In the genomic region with DNA sequence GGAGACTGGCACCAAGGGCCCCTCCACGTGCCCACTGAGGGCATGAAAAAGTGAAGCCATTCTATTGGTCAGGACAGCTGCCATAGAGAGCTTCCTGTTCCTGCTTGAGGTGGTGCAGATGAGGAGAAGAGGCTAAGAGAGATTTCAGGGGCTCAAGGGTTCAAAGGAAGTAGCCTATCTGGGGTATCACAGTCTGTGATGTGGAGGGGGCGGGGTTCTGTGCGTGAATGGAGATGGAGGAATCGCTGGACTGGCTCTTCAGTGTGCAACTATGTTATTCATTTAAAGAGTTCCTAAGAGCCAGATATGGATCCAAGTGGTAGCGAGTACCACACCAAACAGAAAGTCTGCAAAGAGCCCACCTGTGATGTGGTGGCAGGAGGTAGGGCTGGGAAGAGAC, we compare ENCODE assay signal across 10 mouse cellular contexts. TPM values are rescaled to one million over a fixed set of nuclear protein-coding genes. Genes with fewer than 3 reads are reported as not detected.
DNase-seq lines count a peak whose midpoint lies in the region; ATAC-seq and TF ChIP-seq lines count a peak whose summit lies in the region.
"Had no signal": no experiment of that assay in that cellular context is flagged by ENCODE, and none has a peak within 500 bp of the region (broad histone marks: within the 10 kb centered on the region; RNA-seq: fewer than 3 reads in every experiment).

No protein-coding gene starts in this region.

- no peak for TF ChIP-seq POLR2A in cortical plate, adult 2 months (IDR thresholded peaks at IDR 0.05; ENCODE audit: extremely low read depth, insufficient read depth, low read length)

- H3K4me1 ChIP-seq in heart, embryonic 11.5 days (ENCODE audit: control insufficient read depth, insufficient read depth, low read length): peaks cover 19% of the 10 kb centered on the region
- H3K4me1 ChIP-seq in cortical plate, adult 2 months (ENCODE audit: control insufficient read depth, insufficient read depth, low read length): no peaks in the 10 kb centered on the region
- H3K4me1 ChIP-seq in hindbrain, embryonic 14.5 days (replicated peaks; ENCODE audit: control insufficient read depth, insufficient read depth, low read length): peaks cover 9% of the 10 kb centered on the region; the same call in 1 of the 2 replicates
- H3K4me1 ChIP-seq in liver, postnatal 0 days (ENCODE audit: insufficient read depth): peaks cover 25% of the 10 kb centered on the region

- H3K36me3 ChIP-seq in heart, embryonic 11.5 days (ENCODE audit: control insufficient read depth, insufficient read depth, low read length): no peaks in the 10 kb centered on the region
- no peaks in the 10 kb centered on the region for H3K36me3 ChIP-seq in hindbrain, embryonic 14.5 days (replicated peaks; ENCODE audit: control insufficient read depth, insufficient read depth)
- H3K36me3 ChIP-seq in liver, postnatal 0 days (replicated peaks; ENCODE audit: insufficient read depth, low read length): no peaks in the 10 kb centered on the region

- intact Hi-C loops in left cerebral cortex, postnatal 36 days (cut with DNase I): no loop called here

- H3K27me3 ChIP-seq in heart, embryonic 11.5 days (ENCODE audit: control insufficient read depth, insufficient read depth, low read length): peaks cover 4% of the 10 kb centered on the region; the same call in 1 of the 2 replicates
- H3K27me3 ChIP-seq in hindbrain, embryonic 14.5 days (ENCODE audit: control insufficient read depth, insufficient read depth, low read length): no peaks in the 10 kb centered on the region
- H3K27me3 ChIP-seq in liver, postnatal 0 days (ENCODE audit: insufficient read depth, low read length): 0 out of 2 replicates have a peak, but pooled peaks cover 4% of the 10 kb centered on the region

- H3K4me3 ChIP-seq in heart, embryonic 11.5 days (ENCODE audit: low read depth, low read length): peak overlapping the region; percentile 25; the same call in 1 of the 2 replicates
- H3K4me3 ChIP-seq in cortical plate, adult 2 months (ENCODE audit: insufficient read depth, low read length): peak overlapping the region; percentile 55; the same call in 1 of the 2 replicates
- H3K4me3 ChIP-seq in hindbrain, embryonic 14.5 days (replicated peaks; ENCODE audit: low read length): peak overlapping the region; percentile 12; the same call in 1 of the 2 replicates
- H3K4me3 ChIP-seq in liver, postnatal 0 days (ENCODE audit: low read depth, low read length): no peak overlapping the region

- 0 out of 2 replicates have a peak, but pooled peaks have one; percentile 16 for ATAC-seq in heart, embryonic 11.5 days (replicated peaks; ENCODE audit: insufficient number of reproducible peaks, low FRiP score, low TSS enrichment)
- ATAC-seq in hindbrain, embryonic 14.5 days (ENCODE audit: low FRiP score): no peak
- ATAC-seq in liver, postnatal 0 days: no peak

- WGBS in heart, embryonic 11.5 days (ENCODE audit: insufficient replicate concordance): 73% methylated on average over 5 of the region's 5 CpGs
- 78% methylated on average over 5 of the region's 5 CpGs for WGBS in hindbrain, embryonic 14.5 days
- WGBS in liver, postnatal 0 days (ENCODE audit: insufficient replicate concordance): 63% methylated on average over 5 of the region's 5 CpGs

- H3K4me2 ChIP-seq in heart, embryonic 11.5 days: peak overlapping the region; percentile 61
- peak overlapping the region; percentile 44 for H3K4me2 ChIP-seq in hindbrain, embryonic 14.5 days (replicated peaks)
- H3K4me2 ChIP-seq in liver, postnatal 0 days (ENCODE audit: low read depth, low read length): peak overlapping the region; percentile 61

- H3K27ac ChIP-seq in heart, embryonic 11.5 days (ENCODE audit: low read depth, low read length): no peak overlapping the region
- H3K27ac ChIP-seq in cortical plate, adult 2 months (ENCODE audit: insufficient read depth, low read length): no peak overlapping the region
- no peak overlapping the region for H3K27ac ChIP-seq in hindbrain, embryonic 14.5 days
- 0 out of 2 replicates have a peak overlapping the region, but pooled peaks have one; percentile 8 for H3K27ac ChIP-seq in liver, postnatal 0 days (ENCODE audit: low read depth)

- H3K9ac ChIP-seq in heart, embryonic 11.5 days (ENCODE audit: low read depth, low read length): peak overlapping the region; percentile 43; the same call in 1 of the 2 replicates
- H3K9ac ChIP-seq in hindbrain, embryonic 14.5 days: no peak overlapping the region
- no peak overlapping the region for H3K9ac ChIP-seq in liver, postnatal 0 days (replicated peaks)

- TF ChIP-seq CTCF in cortical plate, adult 2 months (IDR thresholded peaks at IDR 0.05; ENCODE audit: extremely low read depth, insufficient read depth, low read length): no peak
- TF ChIP-seq CTCF in liver, postnatal 0 days (IDR thresholded peaks at IDR 0.05; ENCODE audit: low read depth): no peak

- no peak for DNase-seq in heart, postnatal 4 days
- DNase-seq in hindbrain, embryonic 14.5 days (ENCODE audit: low spot score): no peak
- no peak for DNase-seq in liver, postnatal 0 days
- DNase-seq in frontal cortex, adult 2 months (ENCODE audit: extremely low spot score in 1 of 2, low spot score in 1 of 2): no peak
- DNase-seq in left cerebral cortex, postnatal 36 days (ENCODE audit: low spot score in 2 of 2): no peak
- DNase-seq in adrenal gland, adult 8-10 months: no peak

- H3K9me3 ChIP-seq in heart, embryonic 11.5 days (replicated peaks; ENCODE audit: control insufficient read depth, low read length): no peaks in the 10 kb centered on the region
- H3K9me3 ChIP-seq in hindbrain, embryonic 14.5 days (ENCODE audit: control insufficient read depth, low read length): no peaks in the 10 kb centered on the region
- H3K9me3 ChIP-seq in liver, postnatal 0 days (ENCODE audit: low read length): no peaks in the 10 kb centered on the region

- no peak for TF ChIP-seq EP300 in liver, postnatal 0 days (IDR thresholded peaks at IDR 0.05; ENCODE audit: low read depth)

RNA-seq across cellular contexts. Expression of a gene that starts 4.7 kb away (rescaled TPM):
- polyA plus RNA-seq in heart, embryonic 11.5 days (2014; fragmentation: Nextera tagmentation; extraction: Ambion mirVana): not detected in 2 replicates
- not detected for total RNA-seq in heart, postnatal 4 days (2021)
- polyA plus RNA-seq in cortical plate, adult 2 months (2012; rRNA removed): not detected in 2 replicates
- not detected in 2 replicates for polyA plus RNA-seq in hindbrain, embryonic 14.5 days (2014; fragmentation: Nextera tagmentation; extraction: Ambion mirVana)
- 0.72 TPM in 1 of 2 replicates, not detected in the other for polyA plus RNA-seq in liver, postnatal 0 days (2015; fragmentation: Nextera tagmentation; extraction: Ambion mirVana)
- not detected in 2 replicates for polyA plus RNA-seq in frontal cortex, adult 2 months (2012; rRNA removed)
- total RNA-seq in left cerebral cortex, postnatal 36 days (2021): not detected
- not detected for total RNA-seq in adrenal gland, adult 8-10 months (2022)
- total RNA-seq: adrenal gland, adult 18-20 months; left cerebral cortex, postnatal 10 days had no signal

RNA-seq across cellular contexts. Expression of a gene that starts 8.1 kb away (rescaled TPM):
- 9.7 and 11.4 TPM in 2 replicates for polyA plus RNA-seq in heart, embryonic 11.5 days (2014; fragmentation: Nextera tagmentation; extraction: Ambion mirVana)
- 1 to 10 TPM; 6.1 to 7.3 TPM for total RNA-seq in heart, postnatal 4 days (2021)
- 128 and 133 TPM in 2 replicates for polyA plus RNA-seq in cortical plate, adult 2 months (2012; rRNA removed)
- polyA plus RNA-seq in hindbrain, embryonic 14.5 days (2014; fragmentation: Nextera tagmentation; extraction: Ambion mirVana): 24.3 and 24.6 TPM in 2 replicates
- polyA plus RNA-seq in liver, postnatal 0 days (2015; fragmentation: Nextera tagmentation; extraction: Ambion mirVana): 3.9 and 4.4 TPM in 2 replicates
- 147 and 153 TPM in 2 replicates for polyA plus RNA-seq in frontal cortex, adult 2 months (2012; rRNA removed)
- 100 to 1,000 TPM; 148 to 157 TPM for total RNA-seq in left cerebral cortex, postnatal 36 days (2021)
- total RNA-seq in adrenal gland, adult 8-10 months (2022): 10 to 100 TPM; 12.6 to 29.0 (median 15.2) TPM

RNA-seq across cellular contexts. Expression of a gene that starts 11.2 kb away (rescaled TPM):
- polyA plus RNA-seq in heart, embryonic 11.5 days (2014; fragmentation: Nextera tagmentation; extraction: Ambion mirVana): 0.69 TPM in 1 of 2 replicates, not detected in the other
- total RNA-seq in heart, postnatal 4 days (2021): not detected
- polyA plus RNA-seq in cortical plate, adult 2 months (2012; rRNA removed): not detected in 2 replicates
- 4.3 and 4.4 TPM in 2 replicates for polyA plus RNA-seq in hindbrain, embryonic 14.5 days (2014; fragmentation: Nextera tagmentation; extraction: Ambion mirVana)
- 1.8 TPM in 1 of 2 replicates, not detected in the other for polyA plus RNA-seq in liver, postnatal 0 days (2015; fragmentation: Nextera tagmentation; extraction: Ambion mirVana)
- polyA plus RNA-seq in frontal cortex, adult 2 months (2012; rRNA removed): not detected in 2 replicates
- not detected for total RNA-seq in left cerebral cortex, postnatal 36 days (2021)
- not detected for total RNA-seq in adrenal gland, adult 8-10 months (2022)
- total RNA-seq: adrenal gland, adult 18-20 months; left cerebral cortex, postnatal 10 days had no signal

RNA-seq across cellular contexts. Expression of a gene that starts 48.9 kb away (rescaled TPM):
- polyA plus RNA-seq in heart, embryonic 11.5 days (2014; fragmentation: Nextera tagmentation; extraction: Ambion mirVana): 0.33 TPM in 1 of 2 replicates, not detected in the other
- not detected for total RNA-seq in heart, postnatal 4 days (2021)
- polyA plus RNA-seq in cortical plate, adult 2 months (2012; rRNA removed): 0.04 and 0.08 TPM in 2 replicates
- 0.09 TPM in 1 of 2 replicates, not detected in the other for polyA plus RNA-seq in hindbrain, embryonic 14.5 days (2014; fragmentation: Nextera tagmentation; extraction: Ambion mirVana)
- 18.5 and 25.1 TPM in 2 replicates for polyA plus RNA-seq in liver, postnatal 0 days (2015; fragmentation: Nextera tagmentation; extraction: Ambion mirVana)
- 0.04 and 0.06 TPM in 2 replicates for polyA plus RNA-seq in frontal cortex, adult 2 months (2012; rRNA removed)
- total RNA-seq in left cerebral cortex, postnatal 36 days (2021): not detected
- 1 to 10 TPM in 2 of 4 experiments, under 1 TPM in 2; 0.20 to 3.0 (median 1.6) TPM for total RNA-seq in adrenal gland, adult 8-10 months (2022)

RNA-seq across cellular contexts. Expression of a gene that starts 55.1 kb away (rescaled TPM):
- polyA plus RNA-seq in heart, embryonic 11.5 days (2014; fragmentation: Nextera tagmentation; extraction: Ambion mirVana): 0.70 and 0.79 TPM in 2 replicates
- total RNA-seq in heart, postnatal 4 days (2021): 10 to 100 TPM; 32.3 to 36.2 TPM
- 0.15 and 0.19 TPM in 2 replicates for polyA plus RNA-seq in cortical plate, adult 2 months (2012; rRNA removed)
- 0.27 TPM in 1 of 2 replicates, not detected in the other for polyA plus RNA-seq in hindbrain, embryonic 14.5 days (2014; fragmentation: Nextera tagmentation; extraction: Ambion mirVana)
- 1.8 and 2.3 TPM in 2 replicates for polyA plus RNA-seq in liver, postnatal 0 days (2015; fragmentation: Nextera tagmentation; extraction: Ambion mirVana)
- 0.25 and 0.28 TPM in 2 replicates for polyA plus RNA-seq in frontal cortex, adult 2 months (2012; rRNA removed)
- total RNA-seq in left cerebral cortex, postnatal 36 days (2021): under 1 TPM in 1 of 2 experiments, not detected in 1; 0.32 TPM
- total RNA-seq in adrenal gland, adult 8-10 months (2022): 10 to 100 TPM; 40.5 to 84.1 (median 56.3) TPM
- total RNA-seq: left cerebral cortex, postnatal 10 days had no signal
